Mouse (Mus musculus) CH12.LX (cell line): ENCODE results near the gene Trhr2.

Experiments used
- CTCF ChIP-seq, 2 experiments: IDR thresholded peaks in 1 of 2; conservative IDR thresholded peaks in 1 of 2; 2 replicates each; pipeline ENCODE4 v1.5.1; 2011 to 2012; ENCODE audit warnings: low read depth in 2 of 2, low read length in 2 of 2, improper control_type of control experiment in 1 of 2, inconsistent platforms in 1 of 2, mild to moderate bottlenecking in 1 of 2, moderate library complexity in 1 of 2
- HCFC1 ChIP-seq: IDR thresholded peaks from 2 replicates; pipeline ENCODE4 v1.6.1; 2012; ENCODE audit warnings: low read depth, mild to moderate bottlenecking, inconsistent platforms, low read length, improper control_type of control experiment
- JUND ChIP-seq: conservative IDR thresholded peaks from 2 replicates; pipeline ENCODE4 v1.6.1; 2011; ENCODE audit warnings: low read depth, low read length, improper control_type of control experiment
- KAT2A ChIP-seq: IDR thresholded peaks from 2 replicates; pipeline ENCODE4 v1.6.1; 2012; ENCODE audit warnings: low read length, improper control_type of control experiment, inconsistent platforms; ENCODE audit not compliant: insufficient replicate concordance
- POLR2A ChIP-seq: IDR thresholded peaks from 2 replicates; pipeline ENCODE4 v1.6.1; 2011; ENCODE audit warnings: low read depth, mild to moderate bottlenecking, improper control_type of control experiment, low read length
- TCF12 ChIP-seq: IDR thresholded peaks from 2 replicates; pipeline ENCODE4 v1.6.1; 2014; ENCODE audit warnings: low read depth, mild to moderate bottlenecking, inconsistent platforms, low read length, improper control_type of control experiment
- ZC3H11A ChIP-seq: IDR thresholded peaks from 2 replicates; pipeline ENCODE4 v1.6.1; 2012; ENCODE audit warnings: low read depth, mild to moderate bottlenecking, inconsistent platforms, low read length, improper control_type of control experiment
- ZNF384 ChIP-seq: IDR thresholded peaks from 2 replicates; pipeline ENCODE4 v1.6.1; 2012; ENCODE audit warnings: low read depth, low read length, improper control_type of control experiment, inconsistent platforms

- no peak for TF ChIP-seq KAT2A
- TF ChIP-seq CTCF (conservative IDR thresholded peaks at IDR 0.05 in 1 of 2, IDR thresholded peaks at IDR 0.05 in 1 of 2; ENCODE audit: low read depth in 2 of 2, low read length in 2 of 2) = no peak
- no peak for TF ChIP-seq ZNF384
- TF ChIP-seq HCFC1 = no peak
- TF ChIP-seq TCF12 = no peak
- no peak for TF ChIP-seq JUND
- TF ChIP-seq ZC3H11A = no peak
- no peak for TF ChIP-seq POLR2A
Measured at GRCm38 (mm10) chr8:122357641-122358040, 2.9 kb downstream of the Trhr2 start.
